ENCODE assay signal across 18 mouse cellular contexts in genomic region chr16:13831606-13832005, GRCm38 (mm10). TPM values are rescaled to one million over a fixed set of nuclear protein-coding genes. Genes with fewer than 3 reads are reported as not detected.
DNase-seq lines count a peak whose midpoint lies in the region; ATAC-seq and TF ChIP-seq lines count a peak whose summit lies in the region.
"Had no signal": no experiment of that assay in that cellular context is flagged by ENCODE, and none has a peak within 500 bp of the region (broad histone marks: within the 10 kb centered on the region; RNA-seq: fewer than 3 reads in every experiment).

No protein-coding gene starts in this region.

- H3K79me2 ChIP-seq in CH12.LX (replicated peaks; ENCODE audit: control insufficient read depth, extremely low read depth, insufficient read depth, poor library complexity, severe bottlenecking) = no peaks in the 10 kb centered on the region

- WGBS in kidney, adult 2 months = 49% methylated on average over 5 of the region's 5 CpGs
- 84% methylated on average over 5 of the region's 5 CpGs for whole genome bisulfite sequencing in kidney, embryonic 15.5 days

- H3K27ac ChIP-seq in kidney, adult 2 months (ENCODE audit: insufficient read depth, low read depth, low read length) = no peak overlapping the region
- H3K27ac ChIP-seq in kidney, embryonic 15.5 days = no peak overlapping the region
- no peak overlapping the region for H3K27ac ChIP-seq in CH12.LX (ENCODE audit: insufficient read depth, low read depth)
- H3K27ac ChIP-seq: embryonic facial prominence, embryonic 15.5 days; forebrain, embryonic 13.5 days; heart, adult 2 months; hindbrain, embryonic 15.5 days; liver, embryonic 14.5 days; midbrain, embryonic 10.5 days had no signal

- no peak for TF ChIP-seq RAD21 in CH12.LX (IDR thresholded peaks at IDR 0.05; ENCODE audit: low read depth, low read length)

- peaks cover 6% of the 10 kb centered on the region for H3K36me3 ChIP-seq in kidney, adult 2 months (ENCODE audit: control insufficient read depth, insufficient read depth, low read length)
- peaks cover 99% of the 10 kb centered on the region for H3K36me3 ChIP-seq in kidney, embryonic 15.5 days
- H3K36me3 ChIP-seq in CH12.LX (replicated peaks in 1 of 2; ENCODE audit: control insufficient read depth in 1 of 2, insufficient read depth in 1 of 2, low read length in 1 of 2) = peaks cover 70 to 93% of the 10 kb centered on the region in 2 experiments

- intact Hi-C loops in gastrocnemius, postnatal 14 days (cut with DNase I; ENCODE audit: low total_unique reads) = no loop called here

- TF ChIP-seq EP300 in CH12.LX (IDR thresholded peaks at IDR 0.05; ENCODE audit: low read length) = no peak

- ATAC-seq in kidney, embryonic 15.5 days (replicated peaks; ENCODE audit: low FRiP score) = no peak
- no peak for ATAC-seq in CD4-positive, CD25-positive, alpha-beta regulatory T cell, adult 4 months
- ATAC-seq: forebrain, embryonic 13.5 days had no signal

- no peaks in the 10 kb centered on the region for H3K9me3 ChIP-seq in kidney, embryonic 15.5 days (replicated peaks)
- H3K9me3 ChIP-seq in CH12.LX (replicated peaks; ENCODE audit: low read length) = no peaks in the 10 kb centered on the region
- H3K9me3 ChIP-seq: embryonic facial prominence, embryonic 15.5 days; forebrain, embryonic 13.5 days; hindbrain, embryonic 15.5 days; midbrain, embryonic 10.5 days had no signal

- H3K4me3 ChIP-seq in kidney, adult 2 months (ENCODE audit: insufficient read depth, low read depth, low read length) = no peak overlapping the region
- H3K4me3 ChIP-seq in kidney, embryonic 15.5 days (replicated peaks) = no peak overlapping the region
- no peak overlapping the region for H3K4me3 ChIP-seq in CH12.LX (replicated peaks in 1 of 3; ENCODE audit: low read depth in 2 of 3, low read length in 2 of 3, poor library complexity in 1 of 3)
- H3K4me3 ChIP-seq: embryonic facial prominence, embryonic 15.5 days; forebrain, embryonic 13.5 days; heart, adult 2 months; hindbrain, embryonic 15.5 days; midbrain, embryonic 10.5 days; myocyte had no signal

- H3K4me2 ChIP-seq in kidney, embryonic 15.5 days = no peak overlapping the region
- no peak overlapping the region for H3K4me2 ChIP-seq in CH12.LX (ENCODE audit: insufficient read depth, low read depth, poor library complexity, severe bottlenecking)
- H3K4me2 ChIP-seq: embryonic facial prominence, embryonic 15.5 days; forebrain, embryonic 13.5 days; hindbrain, embryonic 15.5 days had no signal

- no peak for TF ChIP-seq POLR2A in kidney, adult 2 months (IDR thresholded peaks at IDR 0.05; ENCODE audit: low read depth, low read length)
- no peak for TF ChIP-seq POLR2A in CH12.LX (IDR thresholded peaks at IDR 0.05; ENCODE audit: low read depth, low read length)

- peak; percentile 39 for DNase-seq in adrenal gland, postnatal 14 days
- DNase-seq in adrenal gland, postnatal 4 days (ENCODE audit: low spot score in 2 of 2) = no peak
- peak; percentile 73 for DNase-seq in kidney, adult 2 months
- DNase-seq in CH12.LX (ENCODE audit: extremely low read depth) = no peak
- DNase-seq in kidney, postnatal 25 days = peak; percentile 63 to 68
- DNase-seq in gastrocnemius, postnatal 14 days = no peak
- DNase-seq: cerebellum, adult 9-11 months; heart, adult 2 months; lung, postnatal 36 days; thymus, adult 2 months had no signal

- H3K4me1 ChIP-seq in kidney, adult 2 months (ENCODE audit: control insufficient read depth, insufficient read depth, low read length) = no peaks in the 10 kb centered on the region
- no peaks in the 10 kb centered on the region for H3K4me1 ChIP-seq in kidney, embryonic 15.5 days
- peaks cover 0 to 9% of the 10 kb centered on the region in 2 experiments; a peak in 1 of 4 replicates for H3K4me1 ChIP-seq in CH12.LX (ENCODE audit: control insufficient read depth in 1 of 2, insufficient read depth in 2 of 2)
- H3K4me1 ChIP-seq: embryonic facial prominence, embryonic 15.5 days; forebrain, embryonic 13.5 days; hindbrain, embryonic 15.5 days; midbrain, embryonic 10.5 days had no signal

- H3K9ac ChIP-seq in kidney, embryonic 15.5 days = no peak overlapping the region
- no peak overlapping the region for H3K9ac ChIP-seq in CH12.LX (ENCODE audit: insufficient read depth, low read depth)
- H3K9ac ChIP-seq: embryonic facial prominence, embryonic 15.5 days; forebrain, embryonic 13.5 days; hindbrain, embryonic 15.5 days; liver, embryonic 14.5 days had no signal

- H3K27me3 ChIP-seq in kidney, adult 2 months (replicated peaks; ENCODE audit: control insufficient read depth, insufficient read depth, low read length) = no peaks in the 10 kb centered on the region
- no peaks in the 10 kb centered on the region for H3K27me3 ChIP-seq in kidney, embryonic 15.5 days
- H3K27me3 ChIP-seq in CH12.LX (replicated peaks) = no peaks in the 10 kb centered on the region
- H3K27me3 ChIP-seq: embryonic facial prominence, embryonic 15.5 days; forebrain, embryonic 13.5 days; hindbrain, embryonic 15.5 days had no signal

- in situ Hi-C loops in CH12.LX (cut with MboI; ENCODE audit: low pct_ligation_motif_present, low pct_unique_long_range_greater_than_20kb, low sequenced_read_pairs) = no loop called here

- dilution Hi-C loops in CH12.LX (cut with MboI; ENCODE audit: extremely low pct_ligation_motif_present, extremely low pct_unique_long_range_greater_than_20kb, low sequenced_read_pairs) = no loop called here

- TF ChIP-seq CTCF in kidney, adult 2 months (conservative IDR thresholded peaks at IDR 0.05; ENCODE audit: insufficient read depth, insufficient read length, low read depth, low read length) = no peak
- TF ChIP-seq CTCF in CH12.LX (conservative IDR thresholded peaks at IDR 0.05 in 1 of 2, IDR thresholded peaks at IDR 0.05 in 1 of 2; ENCODE audit: low read depth in 2 of 2, low read length in 2 of 2) = no peak

TF ChIP-seq in CH12.LX, 34 proteins besides CTCF, POLR2A, EP300 and RAD21:
- TF ChIP-seq BHLHE40 (IDR thresholded peaks at IDR 0.05; ENCODE audit: low read depth, low read length) (no peak), TBP (conservative IDR thresholded peaks at IDR 0.05; ENCODE audit: low read depth, low read length) (no peak), POLR2AphosphoS2 (IDR thresholded peaks at IDR 0.05; ENCODE audit: low read depth, low read length) (no peak), IRF4 (IDR thresholded peaks at IDR 0.05; ENCODE audit: low read depth, low read length) (no peak), NELFE (IDR thresholded peaks at IDR 0.05; ENCODE audit: low read depth, low read length) (no peak), CHD1 (IDR thresholded peaks at IDR 0.05; ENCODE audit: low read depth, low read length) (no peak), ZMIZ1 (IDR thresholded peaks at IDR 0.05; ENCODE audit: low read depth, low read length) (0 out of 2 replicates have a peak, but pooled peaks have one; percentile 35), ZC3H11A (IDR thresholded peaks at IDR 0.05; ENCODE audit: low read depth, low read length) (no peak)

RNA-seq across cellular contexts. Expression of gene Ntan1, which starts 13.0 kb away (rescaled TPM):
- 65.9 and 72.1 TPM in 2 replicates for total RNA-seq in adrenal gland, postnatal 14 days (2021)
- 10 to 100 TPM; 67.7 to 68.2 TPM for total RNA-seq in adrenal gland, postnatal 4 days (2021)
- 60.5 and 67.9 TPM in 2 replicates for polyA plus RNA-seq in kidney, adult 2 months (2012; rRNA removed)
- 162 and 163 TPM in 2 replicates for polyA plus RNA-seq in kidney, embryonic 15.5 days (2015; fragmentation: Nextera tagmentation; extraction: Ambion mirVana)
- 52.1 and 57.3 TPM in 2 replicates for total RNA-seq in CH12.LX (2012; rRNA removed)
- 99.2 and 111 TPM in 2 replicates for total RNA-seq in CH12.LX (2014; rRNA removed)
- 66.0 and 71.3 TPM in 2 replicates for polyA plus RNA-seq in CH12.LX (2012; ENCODE audit: insufficient read length, low read depth)
- total RNA-seq in gastrocnemius, postnatal 14 days (2021) = 10 to 100 TPM; 34.1 to 38.6 TPM
- 100 to 1,000 TPM; 129 to 146 TPM for polyA plus RNA-seq in CD4-positive, CD25-positive, alpha-beta regulatory T cell, adult 4 months (2017; shearing (Covaris generic))

RNA-seq across cellular contexts. Expression of gene Rrn3, which starts 51.1 kb away (rescaled TPM):
- total RNA-seq in adrenal gland, postnatal 14 days (2021) = 40.4 and 43.9 TPM in 2 replicates
- 10 to 100 TPM; 46.6 to 49.3 TPM for total RNA-seq in adrenal gland, postnatal 4 days (2021)
- 9.2 and 11.0 TPM in 2 replicates for polyA plus RNA-seq in kidney, adult 2 months (2012; rRNA removed)
- polyA plus RNA-seq in kidney, embryonic 15.5 days (2015; fragmentation: Nextera tagmentation; extraction: Ambion mirVana) = 68.2 and 68.9 TPM in 2 replicates
- total RNA-seq in CH12.LX (2012; rRNA removed) = 83.5 and 105 TPM in 2 replicates
- total RNA-seq in CH12.LX (2014; rRNA removed) = 136 and 155 TPM in 2 replicates
- 93.7 and 93.8 TPM in 2 replicates for polyA plus RNA-seq in CH12.LX (2012; ENCODE audit: insufficient read length, low read depth)
- total RNA-seq in gastrocnemius, postnatal 14 days (2021) = 10 to 100 TPM; 25.1 to 26.6 TPM
- polyA plus RNA-seq in CD4-positive, CD25-positive, alpha-beta regulatory T cell, adult 4 months (2017; shearing (Covaris generic)) = 10 to 100 TPM; 54.1 to 65.3 TPM

Comparison
In these comparisons a context has a peak if more than half of its experiments do, and no peak if none do; other contexts are left out.
1. DNase-seq: peak in adrenal gland, postnatal 14 days (single experiment), kidney, adult 2 months (single experiment) and kidney, postnatal 25 days (2 of 2); none in adrenal gland, postnatal 4 days (0 of 2), CH12.LX (single experiment) and gastrocnemius, postnatal 14 days (single experiment).